Mouse (Mus musculus) midbrain, embryonic 11.5 days (tissue): ENCODE results near the gene Slirp. TPM values are rescaled to one million over a fixed set of nuclear protein-coding genes. Genes with fewer than 3 reads are reported as not detected.
"Not testable (repeated sequence)": the region's sequence is repeated elsewhere in the genome, so short reads cannot be mapped to it uniquely, and the experiment has no call there.

Experiments used
- ATAC-seq: fragments of 200-750 bp; cut with Nextera tagmentation; 2 replicates; pipeline ENCODE4 v1.8.0; 2017; ENCODE audit warnings: moderate TSS enrichment, moderate library complexity; ENCODE audit not compliant: low FRiP score
- DNase-seq: peaks from one replicate; pipeline ENCODE4 v3.0.0; 2015; ENCODE audit warnings: low spot score; ENCODE audit errors: missing footprints
- H3K27ac ChIP-seq: fragments of 300-500 bp; sonication (generic); 2 replicates; pipeline ENCODE4 v1.5.1; 2014; ENCODE audit warnings: low read depth, low read length
- H3K27me3 ChIP-seq: fragments of 300-500 bp; sonication (generic); 2 replicates; pipeline ENCODE4 v1.6.1; 2014; ENCODE audit warnings: mild to moderate bottlenecking, low read length, moderate library complexity, mixed read lengths; ENCODE audit not compliant: control insufficient read depth, insufficient read depth
- H3K36me3 ChIP-seq: fragments of 300-500 bp; sonication (generic); 2 replicates; pipeline ENCODE4 v1.6.1; 2014; ENCODE audit warnings: mild to moderate bottlenecking, low read length, moderate library complexity, mixed read lengths; ENCODE audit not compliant: control insufficient read depth, insufficient read depth
- H3K4me1 ChIP-seq: fragments of 300-500 bp; sonication (generic); 2 replicates; pipeline ENCODE4 v1.6.1; 2014; ENCODE audit warnings: low read length; ENCODE audit not compliant: control insufficient read depth, insufficient read depth
- H3K4me2 ChIP-seq: fragments of 300-500 bp; sonication (generic); 2 replicates; pipeline ENCODE4 v1.6.1; 2014; ENCODE audit warnings: mild to moderate bottlenecking, moderate library complexity
- H3K4me3 ChIP-seq: fragments of 300-500 bp; sonication (generic); 2 replicates; pipeline ENCODE4 v1.5.1; 2014; ENCODE audit warnings: low read depth, low read length
- H3K9ac ChIP-seq: fragments of 300-500 bp; sonication (generic); 2 replicates; pipeline ENCODE4 v1.6.1; 2014; ENCODE audit warnings: low read length
- H3K9me3 ChIP-seq: fragments of 300-500 bp; sonication (generic); 2 replicates; pipeline ENCODE4 v1.6.1; 2016; ENCODE audit warnings: low read length; ENCODE audit not compliant: control insufficient read depth
- WGBS: fragments of 180-500 bp; shearing (Covaris S2); extraction: QIAGEN DNeasy Blood & Tissue Kit; methylation state at CpG from one replicate; pipeline ENCODE4 v1.1.7; 2014; 5-methylcytosine and 5-hydroxymethylcytosine counted together
- polyA plus RNA-seq: library from polyadenylated mRNA; unstranded; fragments of >200 nt; fragmentation: Nextera tagmentation; extraction: Ambion mirVana; gene quantifications from 2 replicates; pipeline ENCODE4 v1.2.1, GENCODE M21; 2014

The Slirp gene
- polyA plus RNA-seq, 1 experiment from 2014 or later = 306 TPM

- H3K4me3 ChIP-seq = no peak overlapping the region
- H3K4me1 ChIP-seq = no peaks in the 10 kb centered on the region
- ATAC-seq (no peak), DNase-seq (peak; percentile 74)
- H3K9me3 ChIP-seq = no peaks in the 10 kb centered on the region
- no peak overlapping the region for H3K27ac ChIP-seq
- no peak overlapping the region for H3K9ac ChIP-seq
- H3K36me3 ChIP-seq = peaks cover 18% of the 10 kb centered on the region
- no peaks in the 10 kb centered on the region for H3K27me3 ChIP-seq
- no peak overlapping the region for H3K4me2 ChIP-seq
- WGBS = 91% methylated on average over 6 of the region's 6 CpGs
Measured at GRCm38 (mm10) chr12:87464678-87465297, 21.1 kb downstream of the Slirp start.

- Histone ChIP-seq H3K27ac (no peak overlapping the region), H3K9me3 (no peaks in the 10 kb centered on the region), H3K27me3 (no peaks in the 10 kb centered on the region), H3K4me1 (peaks cover 7% of the 10 kb centered on the region; the same call in 1 of the 2 replicates), H3K4me2 (peak overlapping the region; percentile 56), H3K4me3 (peak overlapping the region; percentile 57), H3K36me3 (peaks cover 6% of the 10 kb centered on the region), H3K9ac (peak overlapping the region; percentile 81)
- 78% methylated on average over 7 of the region's 7 CpGs for WGBS
- DNase-seq = peak; percentile 79
- no peak for ATAC-seq
Measured at GRCm38 (mm10) chr12:87470263-87471136, 26.8 kb downstream of the Slirp start.

- DNase-seq = no peak
- 1% methylated on average over 19 of the region's 19 CpGs for WGBS
- H3K27me3 ChIP-seq = no peaks in the 10 kb centered on the region
Measured at GRCm38 (mm10) chr12:87471421-87471963, 27.8 kb downstream of the Slirp start.

GRCm38 (mm10) chr12:87471964-87472786 is 28.5 kb downstream of the Slirp start, which contains the start of gene Snw1:
Snw1 (minus strand) TSS chr12:87472274.
- peak; percentile 96 for ATAC-seq

More at GRCm38 (mm10) chr12:87471421-87471963, 27.8 kb downstream of the Slirp start:
- Histone ChIP-seq H3K4me1 (peaks cover 7% of the 10 kb centered on the region; the same call in 1 of the 2 replicates), H3K36me3 (peaks cover 6% of the 10 kb centered on the region), H3K4me2 (peak overlapping the region; percentile 56), H3K4me3 (peak overlapping the region; percentile 57), H3K9me3 (no peaks in the 10 kb centered on the region), H3K27ac (peak overlapping the region; percentile 4; the same call in 1 of the 2 replicates), H3K9ac (peak overlapping the region; percentile 81)
- no peak for ATAC-seq

GRCm38 (mm10) chr12:87474756-87475155 is 31.1 kb downstream of the Slirp start:
- DNase-seq = peak; percentile 45
- H3K9me3 ChIP-seq = no peaks in the 10 kb centered on the region
- no peak overlapping the region for H3K27ac ChIP-seq
- H3K4me1 ChIP-seq = peaks cover 7% of the 10 kb centered on the region; the same call in 1 of the 2 replicates
- H3K4me2 ChIP-seq = no peak overlapping the region
- 85% methylated on average over 3 of the region's 3 CpGs for WGBS
- H3K9ac ChIP-seq = no peak overlapping the region
- H3K27me3 ChIP-seq = no peaks in the 10 kb centered on the region
- H3K4me3 ChIP-seq = no peak overlapping the region
- H3K36me3 ChIP-seq = no peaks in the 10 kb centered on the region
- no peak for ATAC-seq

More at GRCm38 (mm10) chr12:87471964-87472786, 28.5 kb downstream of the Slirp start, which contains the start of gene Snw1:
- Histone ChIP-seq H3K27me3 (no peaks in the 10 kb centered on the region), H3K9me3 (no peaks in the 10 kb centered on the region), H3K9ac (peak within 1 kb of the TSS; percentile 81), H3K4me2 (peak within 1 kb of the TSS; percentile 56), H3K4me3 (peak within 1 kb of the TSS; percentile 57), H3K36me3 (peaks cover 1% of the 10 kb centered on the region; the same call in 1 of the 2 replicates), H3K4me1 (peaks cover 7% of the 10 kb centered on the region; the same call in 1 of the 2 replicates), H3K27ac (peak within 1 kb of the TSS; percentile 4; the same call in 1 of the 2 replicates)
- 2% methylated on average over 45 of the region's 45 CpGs for WGBS
- peak; percentile 99 for DNase-seq

GRCm38 (mm10) chr12:87482482-87482881 is 38.8 kb downstream of the Slirp start:
- H3K36me3 ChIP-seq, H3K9me3 ChIP-seq, H3K4me2 ChIP-seq, H3K9ac ChIP-seq, H3K4me3 ChIP-seq, DNase-seq, H3K27me3 ChIP-seq, ATAC-seq, H3K4me1 ChIP-seq, H3K27ac ChIP-seq: not testable (repeated sequence)
- WGBS = 86% methylated on average over 5 of the region's 5 CpGs

GRCm38 (mm10) chr12:87488683-87489082 is 45.0 kb downstream of the Slirp start:
- not testable (repeated sequence) for H3K4me1 ChIP-seq, H3K4me2 ChIP-seq, H3K9ac ChIP-seq, DNase-seq, H3K27me3 ChIP-seq, H3K4me3 ChIP-seq, ATAC-seq, H3K9me3 ChIP-seq, H3K27ac ChIP-seq, H3K36me3 ChIP-seq
- 86% methylated on average over 2 of the region's 2 CpGs for WGBS

- not testable (repeated sequence) for ATAC-seq, H3K4me2 ChIP-seq, H3K9ac ChIP-seq, H3K4me1 ChIP-seq, H3K36me3 ChIP-seq, H3K4me3 ChIP-seq, H3K9me3 ChIP-seq, DNase-seq, H3K27ac ChIP-seq, H3K27me3 ChIP-seq
- 100% methylated on average over 3 of the region's 3 CpGs for WGBS
Measured at GRCm38 (mm10) chr12:87494421-87494820, 50.7 kb downstream of the Slirp start, which contains the start of gene Gm5788. Gm5788 (plus strand) TSS chr12:87494721.
